Mouse (Mus musculus): ENCODE measurements around the gene Wdr41.

- no peak for TF ChIP-seq CTCF (IDR thresholded peaks at IDR 0.05; ENCODE audit: low read depth)
- TF ChIP-seq EP300 (IDR thresholded peaks at IDR 0.05; ENCODE audit: low read depth): no peak
Observed at GRCm38 (mm10) chr13:95052421-95052820, 76.3 kb downstream of the Wdr41 start.
